ENCODE assay signal across 8 mouse cellular contexts in the genomic region with DNA sequence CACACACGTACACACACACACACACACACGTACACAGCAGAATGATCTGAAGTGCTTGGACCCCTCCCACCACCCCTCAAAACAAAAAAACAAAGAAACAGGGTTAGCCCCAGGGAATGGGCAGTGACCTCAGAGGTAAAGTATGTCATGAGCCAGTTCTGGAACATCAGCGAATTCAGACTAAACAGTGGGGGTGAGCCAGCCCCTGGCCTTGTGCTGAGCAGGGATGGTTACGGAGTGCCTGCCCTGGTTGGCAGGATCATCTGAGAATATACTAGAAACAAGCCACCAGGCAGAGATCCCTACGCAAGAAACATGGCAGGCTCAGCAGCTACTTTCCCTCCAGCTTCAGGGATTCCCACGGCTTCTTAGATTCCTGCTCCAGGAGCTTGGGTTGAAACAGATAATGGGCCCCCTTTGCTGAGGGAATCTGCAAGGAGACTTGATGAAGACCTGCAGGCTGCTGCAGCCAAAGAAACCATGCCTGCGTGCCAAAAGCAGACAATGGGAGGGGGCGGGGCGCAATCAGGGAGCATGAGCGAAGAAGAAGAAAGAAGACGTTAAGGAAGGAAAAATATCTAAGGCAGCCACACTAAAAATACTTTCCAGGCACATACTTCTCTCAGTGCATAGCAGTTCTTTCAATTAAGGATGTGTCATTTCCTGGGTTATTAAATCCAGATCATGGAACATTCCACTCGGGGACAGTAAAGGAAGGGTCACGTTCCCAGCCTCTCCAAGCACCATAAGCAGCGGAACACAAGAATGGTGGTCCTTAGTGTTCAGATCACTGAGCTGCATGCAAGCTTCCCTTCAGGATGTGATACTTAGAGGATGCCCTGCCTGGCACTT. TPM values are rescaled to one million over a fixed set of nuclear protein-coding genes. Genes with fewer than 3 reads are reported as not detected.
A peak's percentile ranks its signal among the peaks of the same experiment; 100 is the strongest.
DNase-seq lines count a peak whose midpoint lies in the region; ATAC-seq and TF ChIP-seq lines count a peak whose summit lies in the region.

No protein-coding gene starts in this region.

- no peaks in the 10 kb centered on the region for H3K4me1 ChIP-seq in liver, adult 2 months (ENCODE audit: control insufficient read depth, insufficient read depth, low read length)
- peaks cover 6% of the 10 kb centered on the region for H3K4me1 ChIP-seq in liver, embryonic 12.5 days
- peaks cover 12% of the 10 kb centered on the region for H3K4me1 ChIP-seq in intestine, embryonic 16.5 days (ENCODE audit: control insufficient read depth, insufficient read depth, low read length)
- H3K4me1 ChIP-seq in neural tube, embryonic 15.5 days = peaks cover 11% of the 10 kb centered on the region

- H3K27me3 ChIP-seq in liver, adult 2 months (ENCODE audit: control insufficient read depth, insufficient read depth, low read length) = no peaks in the 10 kb centered on the region
- no peaks in the 10 kb centered on the region for H3K27me3 ChIP-seq in liver, embryonic 12.5 days (replicated peaks)
- H3K27me3 ChIP-seq in intestine, embryonic 16.5 days (replicated peaks; ENCODE audit: control insufficient read depth, insufficient read depth, low read length) = no peaks in the 10 kb centered on the region
- H3K27me3 ChIP-seq in neural tube, embryonic 15.5 days (replicated peaks) = no peaks in the 10 kb centered on the region

- no peak overlapping the region for H3K4me2 ChIP-seq in liver, embryonic 12.5 days
- no peak overlapping the region for H3K4me2 ChIP-seq in intestine, embryonic 16.5 days (ENCODE audit: low read depth, low read length)
- H3K4me2 ChIP-seq in neural tube, embryonic 15.5 days = peak overlapping the region; percentile 33

- DNase-seq in liver, adult 2 months (ENCODE audit: extremely low read depth, low read depth, low spot score) = no peak
- peak; percentile 44 for DNase-seq in embryo, embryonic 11 days
- peak; percentile 63 to 67 for DNase-seq in heart, adult 18-20 months
- no peak for DNase-seq in urinary bladder, postnatal 14 days (ENCODE audit: low spot score)
- DNase-seq in urinary bladder, postnatal 25 days (ENCODE audit: low spot score) = no peak

- H3K27ac ChIP-seq in liver, adult 2 months (replicated peaks; ENCODE audit: insufficient read depth, low read depth, low read length) = peak overlapping the region; percentile 54
- no peak overlapping the region for H3K27ac ChIP-seq in liver, embryonic 12.5 days
- peak overlapping the region; percentile 46; the same call in 1 of the 2 replicates for H3K27ac ChIP-seq in intestine, embryonic 16.5 days (ENCODE audit: low read length)
- 0 out of 2 replicates have a peak overlapping the region, but pooled peaks have one; percentile 11 for H3K27ac ChIP-seq in neural tube, embryonic 15.5 days (replicated peaks)

- 66% methylated on average over 14 of the region's 14 CpGs for WGBS in liver, adult 2 months
- 71% methylated on average over 14 of the region's 14 CpGs for WGBS in liver, embryonic 12.5 days (ENCODE audit: insufficient replicate concordance)
- 48% methylated on average over 14 of the region's 14 CpGs for WGBS in intestine, embryonic 16.5 days
- WGBS in neural tube, embryonic 15.5 days = 34% methylated on average over 14 of the region's 14 CpGs

- no peak overlapping the region for H3K9ac ChIP-seq in liver, adult 2 months (ENCODE audit: low read depth, low read length)
- H3K9ac ChIP-seq in liver, embryonic 12.5 days = no peak overlapping the region
- H3K9ac ChIP-seq in intestine, embryonic 16.5 days (ENCODE audit: low read depth, low read length) = no peak overlapping the region
- no peak overlapping the region for H3K9ac ChIP-seq in neural tube, embryonic 15.5 days (replicated peaks)

- no peaks in the 10 kb centered on the region for H3K9me3 ChIP-seq in liver, embryonic 12.5 days (replicated peaks)
- H3K9me3 ChIP-seq in intestine, embryonic 16.5 days (ENCODE audit: control insufficient read depth, low read length) = no peaks in the 10 kb centered on the region
- no peaks in the 10 kb centered on the region for H3K9me3 ChIP-seq in neural tube, embryonic 15.5 days (replicated peaks)

- peaks cover 4% of the 10 kb centered on the region; the same call in 1 of the 2 replicates for H3K36me3 ChIP-seq in liver, adult 2 months (ENCODE audit: control insufficient read depth, insufficient read depth, low read length)
- peaks cover 8% of the 10 kb centered on the region for H3K36me3 ChIP-seq in liver, embryonic 12.5 days
- no peaks in the 10 kb centered on the region for H3K36me3 ChIP-seq in intestine, embryonic 16.5 days (ENCODE audit: control insufficient read depth, insufficient read depth, low read length)
- no peaks in the 10 kb centered on the region for H3K36me3 ChIP-seq in neural tube, embryonic 15.5 days

- no peaks in the 10 kb centered on the region for H3K79me2 ChIP-seq in liver, adult 2 months (ENCODE audit: control insufficient read depth, insufficient read depth, low read length)

- no peak for TF ChIP-seq POLR2A in liver, adult 2 months (IDR thresholded peaks at IDR 0.05; ENCODE audit: extremely low read depth, insufficient read depth, low read length)

- no peak for TF ChIP-seq CTCF in liver, adult 2 months (IDR thresholded peaks at IDR 0.05; ENCODE audit: low read depth, low read length)

- H3K4me3 ChIP-seq in liver, adult 2 months (ENCODE audit: insufficient read depth, low read depth, low read length) = no peak overlapping the region
- H3K4me3 ChIP-seq in liver, embryonic 12.5 days = no peak overlapping the region
- H3K4me3 ChIP-seq in intestine, embryonic 16.5 days (ENCODE audit: low read length) = no peak overlapping the region
- no peak overlapping the region for H3K4me3 ChIP-seq in neural tube, embryonic 15.5 days (replicated peaks)

- no peak for ATAC-seq in liver, embryonic 12.5 days
- peak; percentile 59; the same call in 1 of the 2 replicates for ATAC-seq in intestine, embryonic 16.5 days
- peak; percentile 72 for ATAC-seq in neural tube, embryonic 15.5 days (ENCODE audit: low FRiP score)

RNA-seq across cellular contexts. Expression of a gene that starts 30.6 kb away (rescaled TPM):
- 23.0 and 23.6 TPM in 2 replicates for total RNA-seq in liver, adult 2 months (2014; rRNA removed)
- polyA plus RNA-seq in liver, adult 2 months (2012; rRNA removed) = 44.6 and 50.7 TPM in 2 replicates
- 78.3 and 82.3 TPM in 2 replicates for polyA plus RNA-seq in liver, embryonic 12.5 days (2016; fragmentation: Nextera tagmentation; extraction: Ambion mirVana)
- total RNA-seq in heart, adult 18-20 months (2021) = 100 to 1,000 TPM; 119 to 169 TPM
- polyA plus RNA-seq in intestine, embryonic 16.5 days (2015; fragmentation: Nextera tagmentation; extraction: Ambion mirVana) = 217 and 222 TPM in 2 replicates
- polyA plus RNA-seq in neural tube, embryonic 15.5 days (2015; fragmentation: Nextera tagmentation; extraction: Ambion mirVana) = 12.8 and 117 TPM in 2 replicates

RNA-seq across cellular contexts. Expression of a gene that starts 53.9 kb away (rescaled TPM):
- 611 and 1,231 TPM in 2 replicates for total RNA-seq in liver, adult 2 months (2014; rRNA removed)
- polyA plus RNA-seq in liver, adult 2 months (2012; rRNA removed) = 211 and 219 TPM in 2 replicates
- 5.9 and 6.4 TPM in 2 replicates for polyA plus RNA-seq in liver, embryonic 12.5 days (2016; fragmentation: Nextera tagmentation; extraction: Ambion mirVana)
- under 1 TPM; 0.28 to 0.30 TPM for total RNA-seq in heart, adult 18-20 months (2021)
- 6.9 and 7.8 TPM in 2 replicates for polyA plus RNA-seq in intestine, embryonic 16.5 days (2015; fragmentation: Nextera tagmentation; extraction: Ambion mirVana)
- not detected in 2 replicates for polyA plus RNA-seq in neural tube, embryonic 15.5 days (2015; fragmentation: Nextera tagmentation; extraction: Ambion mirVana)

Comparison
In these comparisons a context has a peak if more than half of its experiments do, and no peak if none do; other contexts are left out.
1. RNA of a gene that starts 53.9 kb away (polyA plus RNA-seq): 211 to 219 TPM in liver, adult 2 months; 6.9 to 7.8 TPM in intestine, embryonic 16.5 days, 5.9 to 6.4 TPM in liver, embryonic 12.5 days and not detected in neural tube, embryonic 15.5 days; every median in the first group is over 10 times any median in the second.
2. DNase-seq: peak in embryo, embryonic 11 days (single experiment) and heart, adult 18-20 months (2 of 2); none in liver, adult 2 months (single experiment), urinary bladder, postnatal 14 days (single experiment) and urinary bladder, postnatal 25 days (single experiment).